8 mouse cellular contexts compared by ENCODE assay signal in genomic region chr5:137783901-137784540, GRCm38 (mm10). TPM values are rescaled to one million over a fixed set of nuclear protein-coding genes. Genes with fewer than 3 reads are reported as not detected.
DNase-seq lines count a peak whose midpoint lies in the region; ATAC-seq and TF ChIP-seq lines count a peak whose summit lies in the region.

No protein-coding gene starts in this region.

- H3K27ac ChIP-seq in CH12.LX (ENCODE audit: insufficient read depth, low read depth): no peak overlapping the region
- H3K27ac ChIP-seq in forebrain, embryonic 16.5 days (ENCODE audit: low read length): no peak overlapping the region
- no peak overlapping the region; the same call in 1 of the 2 replicates for H3K27ac ChIP-seq in liver, embryonic 14.5 days

- dilution Hi-C loops in CH12.LX (cut with MboI; ENCODE audit: extremely low pct_ligation_motif_present, extremely low pct_unique_long_range_greater_than_20kb, low sequenced_read_pairs): no loop called here

- no peak for TF ChIP-seq RAD21 in CH12.LX (IDR thresholded peaks at IDR 0.05; ENCODE audit: low read depth, low read length)

- no peak for TF ChIP-seq CTCF in CH12.LX (conservative IDR thresholded peaks at IDR 0.05 in 1 of 2, IDR thresholded peaks at IDR 0.05 in 1 of 2; ENCODE audit: low read depth in 2 of 2, low read length in 2 of 2)
- no peak for TF ChIP-seq CTCF in liver, embryonic 14.5 days (IDR thresholded peaks at IDR 0.05; ENCODE audit: low read depth)

- H3K4me1 ChIP-seq in erythroblast, embryonic 14.5 days (ENCODE audit: control insufficient read depth): peaks cover 82% of the 10 kb centered on the region
- H3K4me1 ChIP-seq in CH12.LX (ENCODE audit: control insufficient read depth in 1 of 2, insufficient read depth in 2 of 2): peaks cover 19 to 59% of the 10 kb centered on the region in 2 experiments
- H3K4me1 ChIP-seq in forebrain, embryonic 16.5 days (replicated peaks; ENCODE audit: control insufficient read depth, insufficient read depth, low read length): peaks cover 48% of the 10 kb centered on the region
- H3K4me1 ChIP-seq in liver, embryonic 14.5 days (replicated peaks; ENCODE audit: control insufficient read depth in 2 of 2, insufficient read depth in 2 of 2, low read length in 1 of 2): peaks cover 15 to 28% of the 10 kb centered on the region in 2 experiments

- in situ Hi-C loops in CH12.LX (cut with MboI; ENCODE audit: low pct_ligation_motif_present, low pct_unique_long_range_greater_than_20kb, low sequenced_read_pairs): no loop called here

- peaks cover 59% of the 10 kb centered on the region for H3K36me3 ChIP-seq in erythroblast, embryonic 14.5 days (ENCODE audit: control insufficient read depth)
- peaks cover 35 to 55% of the 10 kb centered on the region in 2 experiments for H3K36me3 ChIP-seq in CH12.LX (replicated peaks in 1 of 2; ENCODE audit: control insufficient read depth in 1 of 2, insufficient read depth in 1 of 2, low read length in 1 of 2)
- peaks cover 14% of the 10 kb centered on the region for H3K36me3 ChIP-seq in forebrain, embryonic 16.5 days (ENCODE audit: control insufficient read depth, insufficient read depth)
- H3K36me3 ChIP-seq in liver, embryonic 14.5 days (replicated peaks; ENCODE audit: control insufficient read depth, insufficient read depth, low read depth): peaks cover 40% of the 10 kb centered on the region

- H3K4me3 ChIP-seq in erythroblast, embryonic 14.5 days (replicated peaks): peak overlapping the region; percentile 76
- peak overlapping the region in 2 of 3 experiments; percentile 67 to 76 for H3K4me3 ChIP-seq in CH12.LX (replicated peaks in 1 of 3; ENCODE audit: low read depth in 2 of 3, low read length in 2 of 3, poor library complexity in 1 of 3)
- H3K4me3 ChIP-seq in forebrain, embryonic 16.5 days (replicated peaks; ENCODE audit: low read length): peak overlapping the region; percentile 81
- peak overlapping the region; percentile 85 to 88 for H3K4me3 ChIP-seq in liver, embryonic 14.5 days (ENCODE audit: insufficient read depth in 1 of 2, low read depth in 2 of 2, low read length in 2 of 2)

- peak overlapping the region; percentile 99; the same call in 1 of the 2 replicates for H3K9ac ChIP-seq in CH12.LX (ENCODE audit: insufficient read depth, low read depth)
- peak overlapping the region; percentile 4 for H3K9ac ChIP-seq in forebrain, embryonic 16.5 days (replicated peaks; ENCODE audit: low read depth, low read length)
- H3K9ac ChIP-seq in liver, embryonic 14.5 days (replicated peaks): peak overlapping the region; percentile 43

- WGBS in forebrain, embryonic 16.5 days: 70% methylated on average over 9 of the region's 9 CpGs
- 57% methylated on average over 9 of the region's 9 CpGs for WGBS in liver, embryonic 14.5 days (ENCODE audit: insufficient replicate concordance)

- TF ChIP-seq EP300 in CH12.LX (IDR thresholded peaks at IDR 0.05; ENCODE audit: low read length): no peak
- TF ChIP-seq EP300 in liver, embryonic 14.5 days (IDR thresholded peaks at IDR 0.05; ENCODE audit: low read depth): no peak

- no peak for DNase-seq in CH12.LX (ENCODE audit: extremely low read depth)
- no peak for DNase-seq in liver, embryonic 14.5 days (ENCODE audit: low read depth in 3 of 3, low spot score in 3 of 3)
- DNase-seq in ovary, postnatal 14 days (ENCODE audit: low spot score): no peak
- DNase-seq in thymus, postnatal 4 days: no peak
- DNase-seq in spleen, postnatal 36 days (ENCODE audit: low spot score in 2 of 2): no peak

- peaks cover 39% of the 10 kb centered on the region for H3K79me2 ChIP-seq in CH12.LX (replicated peaks; ENCODE audit: control insufficient read depth, extremely low read depth, insufficient read depth, poor library complexity, severe bottlenecking)

- ATAC-seq in erythroblast, adult 5-6 weeks (replicated peaks; ENCODE audit: low FRiP score, poor library complexity, severe bottlenecking): no peak
- ATAC-seq in forebrain, embryonic 16.5 days: no peak
- no peak for ATAC-seq in liver, embryonic 14.5 days (ENCODE audit: insufficient read depth)

- peak overlapping the region; percentile 61 for H3K4me2 ChIP-seq in CH12.LX (ENCODE audit: insufficient read depth, low read depth, poor library complexity, severe bottlenecking)
- peak overlapping the region; percentile 89 for H3K4me2 ChIP-seq in forebrain, embryonic 16.5 days (ENCODE audit: low read length)
- H3K4me2 ChIP-seq in liver, embryonic 14.5 days (ENCODE audit: low read depth): peak overlapping the region; percentile 84

- peaks cover 6% of the 10 kb centered on the region for H3K9me3 ChIP-seq in erythroblast, embryonic 14.5 days (ENCODE audit: control insufficient read depth, low read length)
- H3K9me3 ChIP-seq in CH12.LX (replicated peaks; ENCODE audit: low read length): peaks cover 2% of the 10 kb centered on the region
- H3K9me3 ChIP-seq in forebrain, embryonic 16.5 days (ENCODE audit: control insufficient read depth, low read length): no peaks in the 10 kb centered on the region
- H3K9me3 ChIP-seq in liver, embryonic 14.5 days (ENCODE audit: control insufficient read depth, low read length): peaks cover 2% of the 10 kb centered on the region; the same call in 1 of the 2 replicates

- H3K27me3 ChIP-seq in erythroblast, embryonic 14.5 days (ENCODE audit: control insufficient read depth): peaks cover 4% of the 10 kb centered on the region
- H3K27me3 ChIP-seq in CH12.LX (replicated peaks): no peaks in the 10 kb centered on the region
- peaks cover 5% of the 10 kb centered on the region; the same call in 1 of the 2 replicates for H3K27me3 ChIP-seq in forebrain, embryonic 16.5 days (replicated peaks; ENCODE audit: control insufficient read depth, insufficient read depth, low read length)
- H3K27me3 ChIP-seq in liver, embryonic 14.5 days (ENCODE audit: control insufficient read depth, insufficient read depth, low read length): no peaks in the 10 kb centered on the region

- TF ChIP-seq POLR2A in CH12.LX (IDR thresholded peaks at IDR 0.05; ENCODE audit: low read depth, low read length): no peak

TF ChIP-seq in CH12.LX, 34 proteins besides CTCF, POLR2A, EP300 and RAD21 (continues in another document):
- TF ChIP-seq BHLHE40 (IDR thresholded peaks at IDR 0.05; ENCODE audit: low read depth, low read length): no peak
- TF ChIP-seq NELFE (IDR thresholded peaks at IDR 0.05; ENCODE audit: low read depth, low read length): no peak

RNA-seq across cellular contexts. Expression of gene Mepce, which starts 3.4 kb away (rescaled TPM):
- 17.1 and 18.2 TPM in 2 replicates for polyA plus RNA-seq in erythroblast, embryonic 14.5 days (2012)
- 7.7 and 11.7 TPM in 2 replicates for total RNA-seq in erythroblast, adult 5-6 weeks (2015; ENCODE audit: low replicate concordance)
- total RNA-seq in erythroblast, adult 5-6 weeks (2017; ENCODE audit: low replicate concordance): 4.8 and 14.4 TPM in 2 replicates
- total RNA-seq in CH12.LX (2012; rRNA removed) (32.7 and 38.5 TPM in 2 replicates), CH12.LX (2014; rRNA removed) (31.1 and 37.3 TPM in 2 replicates)
- polyA plus RNA-seq in CH12.LX (2012; ENCODE audit: insufficient read length, low read depth): 42.4 and 43.7 TPM in 2 replicates
- polyA plus RNA-seq in forebrain, embryonic 16.5 days (2015; fragmentation: Nextera tagmentation; extraction: Ambion mirVana): 10.2 and 11.9 TPM in 2 replicates
- polyA plus RNA-seq in liver, embryonic 14.5 days (2012; rRNA removed): 12.2 and 13.3 TPM in 2 replicates
- polyA plus RNA-seq in liver, embryonic 14.5 days (2014; fragmentation: Nextera tagmentation; extraction: Ambion mirVana): 5.1 and 6.4 TPM in 2 replicates

RNA-seq across cellular contexts. Expression of gene Zcwpw1, which starts 3.6 kb away (rescaled TPM):
- 0.04 and 0.05 TPM in 2 replicates for polyA plus RNA-seq in erythroblast, embryonic 14.5 days (2012)
- 1.7 and 9.2 TPM in 2 replicates for total RNA-seq in erythroblast, adult 5-6 weeks (2015; ENCODE audit: low replicate concordance)
- total RNA-seq in erythroblast, adult 5-6 weeks (2017; ENCODE audit: low replicate concordance): 5.5 and 6.1 TPM in 2 replicates
- total RNA-seq in CH12.LX (2012; rRNA removed): 1.3 and 1.9 TPM in 2 replicates
- 2.3 and 3.0 TPM in 2 replicates for total RNA-seq in CH12.LX (2014; rRNA removed)
- polyA plus RNA-seq in CH12.LX (2012; ENCODE audit: insufficient read length, low read depth): 1.5 and 2.8 TPM in 2 replicates
- 11.1 and 11.2 TPM in 2 replicates for polyA plus RNA-seq in forebrain, embryonic 16.5 days (2015; fragmentation: Nextera tagmentation; extraction: Ambion mirVana)
- 2.2 and 3.1 TPM in 2 replicates for polyA plus RNA-seq in liver, embryonic 14.5 days (2012; rRNA removed)
- polyA plus RNA-seq in liver, embryonic 14.5 days (2014; fragmentation: Nextera tagmentation; extraction: Ambion mirVana): 2.1 and 2.4 TPM in 2 replicates

RNA-seq across cellular contexts. Expression of gene Ppp1r35, which starts 5.4 kb away (rescaled TPM):
- 16.1 TPM in 2 replicates for polyA plus RNA-seq in erythroblast, embryonic 14.5 days (2012)
- total RNA-seq in erythroblast, adult 5-6 weeks (2015; ENCODE audit: low replicate concordance): 6.5 and 24.2 TPM in 2 replicates
- total RNA-seq in erythroblast, adult 5-6 weeks (2017; ENCODE audit: low replicate concordance): 6.4 and 12.0 TPM in 2 replicates
- total RNA-seq in CH12.LX (2012; rRNA removed) (31.6 and 34.6 TPM in 2 replicates), CH12.LX (2014; rRNA removed) (11.8 and 17.3 TPM in 2 replicates)
- polyA plus RNA-seq in CH12.LX (2012; ENCODE audit: insufficient read length, low read depth): 23.3 and 24.1 TPM in 2 replicates
- polyA plus RNA-seq in forebrain, embryonic 16.5 days (2015; fragmentation: Nextera tagmentation; extraction: Ambion mirVana): 28.7 and 34.4 TPM in 2 replicates
- 22.8 and 23.1 TPM in 2 replicates for polyA plus RNA-seq in liver, embryonic 14.5 days (2012; rRNA removed)
- 25.5 and 27.0 TPM in 2 replicates for polyA plus RNA-seq in liver, embryonic 14.5 days (2014; fragmentation: Nextera tagmentation; extraction: Ambion mirVana)

RNA-seq across cellular contexts. Expression of gene Tsc22d4, which starts 38.5 kb away (rescaled TPM):
- polyA plus RNA-seq in erythroblast, embryonic 14.5 days (2012): 53.9 and 58.8 TPM in 2 replicates
- 24.5 and 44.6 TPM in 2 replicates for total RNA-seq in erythroblast, adult 5-6 weeks (2015; ENCODE audit: low replicate concordance)
- total RNA-seq in erythroblast, adult 5-6 weeks (2017; ENCODE audit: low replicate concordance): 69.5 and 76.3 TPM in 2 replicates
- total RNA-seq in CH12.LX (2012; rRNA removed): 32.0 and 39.9 TPM in 2 replicates
- total RNA-seq in CH12.LX (2014; rRNA removed): 26.4 and 28.2 TPM in 2 replicates
- polyA plus RNA-seq in CH12.LX (2012; ENCODE audit: insufficient read length, low read depth): 91.2 and 103 TPM in 2 replicates
- polyA plus RNA-seq in forebrain, embryonic 16.5 days (2015; fragmentation: Nextera tagmentation; extraction: Ambion mirVana): 69.1 and 72.2 TPM in 2 replicates
- 23.0 and 26.8 TPM in 2 replicates for polyA plus RNA-seq in liver, embryonic 14.5 days (2012; rRNA removed)
- polyA plus RNA-seq in liver, embryonic 14.5 days (2014; fragmentation: Nextera tagmentation; extraction: Ambion mirVana): 49.7 and 62.2 TPM in 2 replicates

RNA-seq across cellular contexts. Expression of gene Nyap1, which starts 42.6 kb away (rescaled TPM):
- polyA plus RNA-seq in erythroblast, embryonic 14.5 days (2012): 0.97 and 1.2 TPM in 2 replicates
- total RNA-seq in erythroblast, adult 5-6 weeks (2015; ENCODE audit: low replicate concordance): 0.38 TPM in 1 of 2 replicates, not detected in the other
- 0.84 and 1.4 TPM in 2 replicates for total RNA-seq in erythroblast, adult 5-6 weeks (2017; ENCODE audit: low replicate concordance)
- total RNA-seq in CH12.LX (2012; rRNA removed): 0.67 and 1.4 TPM in 2 replicates
- 0.28 and 0.34 TPM in 2 replicates for total RNA-seq in CH12.LX (2014; rRNA removed)
- polyA plus RNA-seq in CH12.LX (2012; ENCODE audit: insufficient read length, low read depth): 0.35 and 0.43 TPM in 2 replicates
- polyA plus RNA-seq in forebrain, embryonic 16.5 days (2015; fragmentation: Nextera tagmentation; extraction: Ambion mirVana): 52.3 and 59.8 TPM in 2 replicates
- 0.96 and 1.2 TPM in 2 replicates for polyA plus RNA-seq in liver, embryonic 14.5 days (2012; rRNA removed)
- polyA plus RNA-seq in liver, embryonic 14.5 days (2014; fragmentation: Nextera tagmentation; extraction: Ambion mirVana): 0.03 and 0.05 TPM in 2 replicates

Comparison
In these comparisons a context has a peak if more than half of its experiments do, and no peak if none do; other contexts are left out.
1. H3K9ac ChIP-seq: peak in every context shown above with its lines; median percentile 99 in CH12.LX; 43 in liver, embryonic 14.5 days; 4 in forebrain, embryonic 16.5 days.